ENCODE assay signal across 8 mouse cellular contexts in the genomic region with DNA sequence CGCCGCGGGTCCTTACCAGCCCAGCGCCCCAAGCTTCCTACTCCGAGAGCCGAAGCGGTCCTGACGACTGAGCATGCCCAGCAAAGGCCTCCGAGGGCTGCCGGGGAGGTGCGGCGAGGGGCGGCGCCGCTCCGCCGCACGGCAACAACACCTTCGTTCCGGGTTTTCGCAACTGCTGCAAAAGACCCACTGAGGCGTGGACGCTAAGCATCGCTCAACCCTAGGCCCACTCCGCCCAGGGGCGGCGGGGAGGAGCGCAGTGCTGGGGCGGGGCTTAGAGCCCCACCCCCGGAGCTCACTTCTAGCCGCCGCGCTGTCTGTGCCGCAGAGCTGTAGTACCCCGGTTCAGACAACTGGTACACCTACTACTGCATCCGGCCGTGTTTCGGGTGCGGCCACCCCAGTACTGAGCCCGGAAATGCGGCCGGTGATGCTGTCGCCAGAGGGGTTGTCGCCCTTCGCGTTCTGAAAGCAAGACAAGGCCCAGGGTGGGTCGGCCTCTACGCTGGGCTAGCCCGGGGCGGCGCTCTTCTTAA. TPM values are rescaled to one million over a fixed set of nuclear protein-coding genes. Genes with fewer than 3 reads are reported as not detected.
DNase-seq lines count a peak whose midpoint lies in the region; ATAC-seq and TF ChIP-seq lines count a peak whose summit lies in the region.

No protein-coding gene starts in this region.

- peak overlapping the region; percentile 100 for H3K27ac ChIP-seq in heart, embryonic 11.5 days (ENCODE audit: low read depth, low read length)
- peak overlapping the region; percentile 100 for H3K27ac ChIP-seq in kidney, embryonic 16.5 days (ENCODE audit: low read length)
- H3K27ac ChIP-seq in liver, adult 2 months (replicated peaks; ENCODE audit: insufficient read depth, low read depth, low read length) = peak overlapping the region; percentile 99

- peak; percentile 98 for ATAC-seq in heart, embryonic 11.5 days (replicated peaks; ENCODE audit: insufficient number of reproducible peaks, low FRiP score, low TSS enrichment)
- ATAC-seq in kidney, embryonic 16.5 days (ENCODE audit: low FRiP score, low TSS enrichment) = peak; percentile 98

- peaks cover 48% of the 10 kb centered on the region for H3K4me1 ChIP-seq in erythroblast, embryonic 14.5 days (ENCODE audit: control insufficient read depth)
- H3K4me1 ChIP-seq in heart, embryonic 11.5 days (ENCODE audit: control insufficient read depth, insufficient read depth, low read length) = peaks cover 6% of the 10 kb centered on the region; the same call in 1 of the 2 replicates
- H3K4me1 ChIP-seq in kidney, embryonic 16.5 days (ENCODE audit: insufficient read depth, low read length) = peaks cover 18% of the 10 kb centered on the region
- peaks cover 7% of the 10 kb centered on the region for H3K4me1 ChIP-seq in liver, adult 2 months (ENCODE audit: control insufficient read depth, insufficient read depth, low read length)

- H3K27me3 ChIP-seq in C2C12 (ENCODE audit: control insufficient read depth, insufficient read depth, insufficient read length) (no peaks in the 10 kb centered on the region), myocyte (ENCODE audit: control insufficient read depth, insufficient read depth, insufficient read length) (no peaks in the 10 kb centered on the region)
- no peaks in the 10 kb centered on the region for H3K27me3 ChIP-seq in erythroblast, embryonic 14.5 days (ENCODE audit: control insufficient read depth)
- no peaks in the 10 kb centered on the region for H3K27me3 ChIP-seq in heart, embryonic 11.5 days (ENCODE audit: control insufficient read depth, insufficient read depth, low read length)
- no peaks in the 10 kb centered on the region for H3K27me3 ChIP-seq in kidney, embryonic 16.5 days (ENCODE audit: insufficient read depth, low read length)
- H3K27me3 ChIP-seq in liver, adult 2 months (ENCODE audit: control insufficient read depth, insufficient read depth, low read length) = no peaks in the 10 kb centered on the region
- no peaks in the 10 kb centered on the region for H3K27me3 ChIP-seq in splenic B cell, adult 2 months (ENCODE audit: control insufficient read depth, insufficient read depth, low read length, poor library complexity, severe bottlenecking)

- peak overlapping the region; percentile 79 for H3K4me2 ChIP-seq in heart, embryonic 11.5 days
- H3K4me2 ChIP-seq in kidney, embryonic 16.5 days (replicated peaks; ENCODE audit: low read depth, low read length) = peak overlapping the region; percentile 68
- peak overlapping the region; percentile 95 for H3K4me2 ChIP-seq in myocyte (ENCODE audit: low read depth)

- H3ac ChIP-seq in C2C12 (ENCODE audit: control insufficient read depth, insufficient read length, low read depth) (peak overlapping the region; percentile 94), myocyte (ENCODE audit: control insufficient read depth, insufficient read length) (peak overlapping the region; percentile 38)

- H3K4me3 ChIP-seq in C2C12 (ENCODE audit: insufficient read depth, poor library complexity, severe bottlenecking) (peak overlapping the region; percentile 89), myocyte (peak overlapping the region; percentile 83)
- peak overlapping the region; percentile 96 for H3K4me3 ChIP-seq in erythroblast, embryonic 14.5 days (replicated peaks)
- H3K4me3 ChIP-seq in heart, embryonic 11.5 days (ENCODE audit: low read depth, low read length) = peak overlapping the region; percentile 99
- H3K4me3 ChIP-seq in kidney, embryonic 16.5 days (ENCODE audit: low read length) = peak overlapping the region; percentile 96
- H3K4me3 ChIP-seq in liver, adult 2 months (ENCODE audit: insufficient read depth, low read depth, low read length) = peak overlapping the region; percentile 96

- peaks cover 48% of the 10 kb centered on the region for H3K79me2 ChIP-seq in C2C12 (ENCODE audit: control insufficient read depth, insufficient read depth)
- peaks cover 11% of the 10 kb centered on the region for H3K79me2 ChIP-seq in liver, adult 2 months (ENCODE audit: control insufficient read depth, insufficient read depth, low read length)
- H3K79me2 ChIP-seq in myocyte (ENCODE audit: control insufficient read depth, insufficient read depth) = peaks cover 46% of the 10 kb centered on the region

- H3K36me3 ChIP-seq in C2C12 (ENCODE audit: control insufficient read depth, insufficient read depth) (no peaks in the 10 kb centered on the region), myocyte (ENCODE audit: control insufficient read depth, insufficient read depth) (no peaks in the 10 kb centered on the region)
- H3K36me3 ChIP-seq in erythroblast, embryonic 14.5 days (ENCODE audit: control insufficient read depth) = no peaks in the 10 kb centered on the region; the same call in 1 of the 2 replicates
- no peaks in the 10 kb centered on the region for H3K36me3 ChIP-seq in heart, embryonic 11.5 days (ENCODE audit: control insufficient read depth, insufficient read depth, low read length)
- H3K36me3 ChIP-seq in kidney, embryonic 16.5 days (ENCODE audit: insufficient read depth, low read length) = no peaks in the 10 kb centered on the region
- H3K36me3 ChIP-seq in liver, adult 2 months (ENCODE audit: control insufficient read depth, insufficient read depth, low read length) = no peaks in the 10 kb centered on the region
- H3K36me3 ChIP-seq in splenic B cell, adult 2 months (ENCODE audit: control insufficient read depth, insufficient read depth, low read length, poor library complexity, severe bottlenecking) = no peaks in the 10 kb centered on the region

- TF ChIP-seq CTCF in C2C12 (IDR thresholded peaks at IDR 0.05; ENCODE audit: control insufficient read depth, insufficient read depth, insufficient read length) = no peak
- TF ChIP-seq CTCF in brain, embryonic 14.5 days (IDR thresholded peaks at IDR 0.05; ENCODE audit: borderline replicate concordance, extremely low read depth, insufficient read depth, insufficient read length) = no peak
- TF ChIP-seq CTCF in liver, adult 2 months (IDR thresholded peaks at IDR 0.05; ENCODE audit: low read depth, low read length) = no peak; the same call in 1 of the 2 replicates

- H3K9me3 ChIP-seq in erythroblast, embryonic 14.5 days (ENCODE audit: control insufficient read depth, low read length) = no peaks in the 10 kb centered on the region
- H3K9me3 ChIP-seq in heart, embryonic 11.5 days (replicated peaks; ENCODE audit: control insufficient read depth, low read length) = no peaks in the 10 kb centered on the region
- H3K9me3 ChIP-seq in kidney, embryonic 16.5 days (ENCODE audit: low read length) = no peaks in the 10 kb centered on the region

- under 1% methylated on average over 51 of the region's 51 CpGs for WGBS in heart, embryonic 11.5 days (ENCODE audit: insufficient replicate concordance)
- WGBS in kidney, embryonic 16.5 days = under 1% methylated on average over 50 of the region's 51 CpGs
- WGBS in liver, adult 2 months = under 1% methylated on average over 51 of the region's 51 CpGs

- peaks cover 39% of the 10 kb centered on the region for H3K79me3 ChIP-seq in C2C12 (ENCODE audit: low read depth)

- TF ChIP-seq POLR2A in brain, embryonic 14.5 days (IDR thresholded peaks at IDR 0.05; ENCODE audit: borderline replicate concordance, extremely low read depth, insufficient read depth, insufficient read length, poor library complexity, severe bottlenecking) = peak; percentile 44; the same call in 1 of the 2 replicates
- peak; percentile 52 for TF ChIP-seq POLR2A in liver, adult 2 months (IDR thresholded peaks at IDR 0.05; ENCODE audit: extremely low read depth, insufficient read depth, low read length)
- TF ChIP-seq POLR2A in myocyte (IDR thresholded peaks at IDR 0.05; ENCODE audit: insufficient read length, low read depth) = peak; percentile 70

- peak overlapping the region; percentile 97 for H3K9ac ChIP-seq in heart, embryonic 11.5 days (ENCODE audit: low read depth, low read length)
- H3K9ac ChIP-seq in kidney, embryonic 16.5 days (replicated peaks; ENCODE audit: low read length) = peak overlapping the region; percentile 98
- peak overlapping the region; percentile 95 for H3K9ac ChIP-seq in liver, adult 2 months (ENCODE audit: low read depth, low read length)

- peak; percentile 99 for DNase-seq in brain, embryonic 14.5 days (ENCODE audit: low read depth)
- peak; percentile 90 for DNase-seq in liver, adult 2 months (ENCODE audit: extremely low read depth, low read depth, low spot score)
- DNase-seq in splenic B cell, adult 2 months (ENCODE audit: low read depth, low spot score) = peak; percentile 98

TF ChIP-seq in C2C12, 6 proteins besides CTCF, POLR2A, EP300 and RAD21:
- TF ChIP-seq MAX (IDR thresholded peaks at IDR 0.05) (peak; percentile 78), MYOG (IDR thresholded peaks at IDR 0.05; ENCODE audit: control insufficient read depth, extremely low read depth, insufficient read length) (no peak), CEBPB (IDR thresholded peaks at IDR 0.05; ENCODE audit: low read depth) (peak; percentile 29)

TF ChIP-seq in myocyte, 11 proteins besides CTCF, POLR2A, EP300 and RAD21:
- peak in 1 of 3 experiments; percentile 66 for TF ChIP-seq MYOG (IDR thresholded peaks at IDR 0.05; ENCODE audit: control insufficient read depth in 1 of 3, insufficient read depth in 1 of 3, insufficient read length in 2 of 3, low read depth in 2 of 3)
- TF ChIP-seq MAX (IDR thresholded peaks at IDR 0.05; ENCODE audit: low read depth) = peak; percentile 4
- no peak for TF ChIP-seq REST (IDR thresholded peaks at IDR 0.05; ENCODE audit: insufficient read depth, insufficient read length)
- TF ChIP-seq POLR2AphosphoS2 (IDR thresholded peaks at IDR 0.05; ENCODE audit: insufficient read length, low read depth) = peak; percentile 75
- TF ChIP-seq MYOD1 (IDR thresholded peaks at IDR 0.05; ENCODE audit: control insufficient read depth in 1 of 3, insufficient read length in 2 of 3, low read depth in 2 of 3) = peak in 1 of 3 experiments; percentile 47
- TF ChIP-seq E2F4 (IDR thresholded peaks at IDR 0.05; ENCODE audit: insufficient read depth) = no peak
- no peak for TF ChIP-seq SRF (IDR thresholded peaks at IDR 0.05; ENCODE audit: control insufficient read depth, insufficient read length, low read depth)

RNA-seq across cellular contexts. Expression of a gene that starts 0.4 kb away (rescaled TPM):
- polyA plus RNA-seq in C2C12 (2012; fragmentation: generic; extraction: Trizol) (4.5 TPM), myocyte (2012; fragmentation: generic; extraction: Trizol) (4.4 TPM)
- 10.9 and 12.9 TPM in 2 replicates for polyA plus RNA-seq in brain, embryonic 14.5 days (2012; rRNA removed)
- 0.05 and 0.07 TPM in 2 replicates for polyA plus RNA-seq in erythroblast, embryonic 14.5 days (2012)
- polyA plus RNA-seq in heart, embryonic 11.5 days (2014; fragmentation: Nextera tagmentation; extraction: Ambion mirVana) = 8.9 and 12.7 TPM in 2 replicates
- 7.8 and 9.8 TPM in 2 replicates for polyA plus RNA-seq in kidney, embryonic 16.5 days (2015; fragmentation: Nextera tagmentation; extraction: Ambion mirVana)
- total RNA-seq in liver, adult 2 months (2014; rRNA removed) = 35.7 and 37.2 TPM in 2 replicates
- polyA plus RNA-seq in liver, adult 2 months (2012; rRNA removed) = 2.6 and 2.7 TPM in 2 replicates

Comparison
In these comparisons a context has a peak if more than half of its experiments do, and no peak if none do; other contexts are left out.
1. Peak in every context shown above with its lines: DNase-seq, ATAC-seq, H3K4me3 ChIP-seq and H3K27ac ChIP-seq.